Mouse (Mus musculus): ENCODE measurements at regions not wholly inside any gene's neighbourhood (a gene's known extent, or its start where the extent isn't known, plus 50 kb on each side); places are given as distances from the start of the nearest gene placed in this dataset.

DNA sequence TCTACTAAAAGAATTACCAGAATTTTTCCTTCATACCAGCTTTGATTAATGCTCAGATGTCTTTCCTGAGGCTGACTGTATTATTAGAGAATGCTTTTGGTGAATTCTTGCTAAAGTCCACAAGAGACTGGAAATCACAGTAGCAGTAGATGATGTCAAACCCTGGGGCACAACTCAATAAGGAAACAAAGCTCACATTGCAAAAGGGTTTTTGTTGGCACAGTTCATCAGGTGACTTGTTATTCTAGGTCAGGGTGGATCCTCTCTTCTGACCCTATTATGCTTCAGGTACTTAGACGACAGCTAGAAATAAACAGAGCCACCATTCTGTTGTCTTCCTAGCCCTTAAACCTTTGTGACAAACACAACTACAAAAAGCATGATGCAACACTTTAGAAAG is 128.2 kb upstream of the Ahr start:
- no peak for TF ChIP-seq CTCF (IDR thresholded peaks at IDR 0.05; ENCODE audit: borderline replicate concordance, insufficient read depth, low read depth, low read length)
- TF ChIP-seq POLR2A (IDR thresholded peaks at IDR 0.05; ENCODE audit: borderline replicate concordance, insufficient read depth, low read length): no peak

All from cerebellum, adult 2 months (tissue).